Mouse (Mus musculus) liver, postnatal 0 days (tissue): Measurements from ENCODE around the gene Efnb2.

Experiments used
- CTCF ChIP-seq: sonication (generic); IDR thresholded peaks from 2 replicates; pipeline ENCODE4 v1.5.1; 2016; ENCODE audit warnings: antibody characterized with exemption, low read depth
- EP300 ChIP-seq: IDR thresholded peaks from 2 replicates; pipeline ENCODE4 v1.6.1; 2016; ENCODE audit warnings: antibody characterized with exemption, low read depth, mild to moderate bottlenecking

DNA sequence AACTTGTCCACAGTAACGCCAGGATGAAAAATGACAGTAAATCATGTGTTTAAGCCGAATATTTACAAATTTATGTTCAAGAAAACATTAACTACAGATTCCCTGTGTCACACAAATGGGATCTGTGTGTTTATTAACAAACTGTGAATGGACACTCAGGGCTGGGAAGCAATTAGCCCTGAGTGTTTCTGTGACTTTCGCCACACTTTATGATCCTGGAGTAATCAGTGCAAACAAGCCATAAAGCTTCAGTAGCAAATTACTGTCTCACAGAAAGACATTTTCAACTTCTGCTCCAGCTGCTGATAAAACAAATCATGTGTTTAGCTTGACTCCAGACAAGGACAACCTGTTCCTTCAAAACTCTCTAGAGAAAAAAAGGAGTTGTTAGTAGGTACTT, 21.7 kb upstream of the Efnb2 start:
- no peak for TF ChIP-seq CTCF
- no peak for TF ChIP-seq EP300
